Mouse (Mus musculus) spleen, postnatal 36 days (tissue): ENCODE results near the gene P4ha1.

Experiments
- DNase-seq, 2 experiments: peaks; one replicate each; pipeline ENCODE4 v3.0.0; 2022; ENCODE audit warnings: low spot score in 2 of 2, mixed read lengths in 1 of 2

Gene P4ha1

GRCm38 (mm10) chr10:59323488-59324161 lies 529 bp downstream of the P4ha1 start:
- peak in 1 of 2 experiments; percentile 28 for DNase-seq

- DNase-seq, result no peak
Observed at GRCm38 (mm10) chr10:59324311-59325165, 1.4 kb downstream of the P4ha1 start.

GRCm38 (mm10) chr10:59326612-59327315 lies 3.7 kb downstream of the P4ha1 start:
- DNase-seq, result no peak

GRCm38 (mm10) chr10:59327316-59327710 lies 4.2 kb downstream of the P4ha1 start:
- no peak for DNase-seq

GRCm38 (mm10) chr10:59331546-59332256 lies 8.6 kb downstream of the P4ha1 start:
- no peak for DNase-seq

- DNase-seq, result peak in 1 of 2 experiments; percentile 6
Observed at GRCm38 (mm10) chr10:59333400-59333799, 10.3 kb downstream of the P4ha1 start.

- peak in 1 of 2 experiments; percentile 14 for DNase-seq
Observed at GRCm38 (mm10) chr10:59334899-59335798, 12.1 kb downstream of the P4ha1 start.

GRCm38 (mm10) chr10:59336124-59336523 lies 13.0 kb downstream of the P4ha1 start:
- DNase-seq, result no peak

GRCm38 (mm10) chr10:59346560-59346959 lies 23.5 kb downstream of the P4ha1 start:
- DNase-seq, result no peak

- peak; percentile 37 to 56 for DNase-seq
Observed at GRCm38 (mm10) chr10:59348200-59348599, 25.1 kb downstream of the P4ha1 start.

GRCm38 (mm10) chr10:59349536-59349935 lies 26.4 kb downstream of the P4ha1 start:
- no peak for DNase-seq

GRCm38 (mm10) chr10:59353065-59353464 lies 30.0 kb downstream of the P4ha1 start:
- DNase-seq, result no peak

GRCm38 (mm10) chr10:59354120-59354519 lies 31.0 kb downstream of the P4ha1 start:
- DNase-seq, result no peak

- no peak for DNase-seq
Observed at GRCm38 (mm10) chr10:59355020-59355419, 31.9 kb downstream of the P4ha1 start.

- no peak for DNase-seq
Observed at GRCm38 (mm10) chr10:59358744-59359143, 35.6 kb downstream of the P4ha1 start.

- no peak for DNase-seq
Observed at GRCm38 (mm10) chr10:59363208-59363607, 40.1 kb downstream of the P4ha1 start.

GRCm38 (mm10) chr10:59364551-59364950 lies 41.5 kb downstream of the P4ha1 start:
- no peak for DNase-seq

- DNase-seq, result no peak
Observed at GRCm38 (mm10) chr10:59365804-59366589, 42.9 kb downstream of the P4ha1 start.

- DNase-seq, result no peak
Observed at GRCm38 (mm10) chr10:59366746-59367145, 43.6 kb downstream of the P4ha1 start.

- no peak for DNase-seq
Observed at GRCm38 (mm10) chr10:59367206-59367605, 44.1 kb downstream of the P4ha1 start.
